In the genomic region with DNA sequence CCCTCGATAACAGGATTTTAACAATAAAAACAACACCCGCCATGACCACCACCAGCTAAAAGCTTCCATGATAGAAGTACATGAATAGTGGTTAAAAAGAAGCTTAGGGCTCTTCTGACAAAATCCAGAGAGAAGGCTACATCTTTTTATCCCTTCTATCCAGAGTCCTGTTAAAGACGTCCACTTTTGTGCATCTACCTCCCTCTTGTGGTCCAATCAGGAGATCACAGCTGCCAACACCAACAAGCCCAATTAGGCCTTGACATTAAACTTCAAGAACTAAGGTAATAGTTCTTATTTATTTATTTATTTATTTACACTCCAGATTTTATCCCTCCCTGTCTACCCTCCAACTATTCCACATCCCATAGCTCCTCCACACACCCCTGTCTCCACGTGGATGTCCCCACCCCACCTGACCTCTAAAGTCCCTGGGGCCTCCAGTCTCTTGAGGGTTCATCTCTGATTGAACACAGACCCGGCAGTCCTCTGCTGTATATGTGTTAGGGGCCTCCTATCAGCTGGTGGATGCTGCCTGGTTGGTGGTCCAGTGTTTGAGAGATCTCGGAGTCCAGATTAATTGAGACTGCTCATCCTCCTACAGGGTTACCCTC, we compare ENCODE assay signal across 8 mouse cellular contexts. TPM values are rescaled to one million over a fixed set of nuclear protein-coding genes. Genes with fewer than 3 reads are reported as not detected.
DNase-seq lines count a peak whose midpoint lies in the region; ATAC-seq lines count a peak whose summit lies in the region.

No protein-coding gene starts in this region.

- ATAC-seq in hindbrain, embryonic 11.5 days (ENCODE audit: low FRiP score), result no peak
- ATAC-seq in hindbrain, embryonic 12.5 days (ENCODE audit: low FRiP score), result no peak
- peak; percentile 67 for ATAC-seq in granulocyte monocyte progenitor cell, adult 5-6 weeks (replicated peaks; ENCODE audit: poor library complexity, severe bottlenecking)

- H3K4me3 ChIP-seq in hindbrain, embryonic 11.5 days (ENCODE audit: low read depth, low read length), result no peak overlapping the region
- H3K4me3 ChIP-seq in hindbrain, embryonic 12.5 days, result no peak overlapping the region
- H3K4me3 ChIP-seq in midbrain, embryonic 10.5 days, result no peak overlapping the region

- WGBS in hindbrain, embryonic 11.5 days, result 46% methylated on average over 6 of the region's 6 CpGs
- WGBS in hindbrain, embryonic 12.5 days, result 46% methylated on average over 6 of the region's 6 CpGs
- WGBS in midbrain, embryonic 10.5 days, result 52% methylated on average over 6 of the region's 6 CpGs

- no peaks in the 10 kb centered on the region for H3K4me1 ChIP-seq in hindbrain, embryonic 11.5 days (replicated peaks; ENCODE audit: control insufficient read depth, insufficient read depth, low read length)
- no peaks in the 10 kb centered on the region for H3K4me1 ChIP-seq in hindbrain, embryonic 12.5 days
- peaks cover 3% of the 10 kb centered on the region; the same call in 1 of the 2 replicates for H3K4me1 ChIP-seq in midbrain, embryonic 10.5 days

- no peaks in the 10 kb centered on the region for H3K36me3 ChIP-seq in hindbrain, embryonic 11.5 days (ENCODE audit: control insufficient read depth, insufficient read depth, low read length)
- H3K36me3 ChIP-seq in hindbrain, embryonic 12.5 days, result no peaks in the 10 kb centered on the region
- H3K36me3 ChIP-seq in midbrain, embryonic 10.5 days, result no peaks in the 10 kb centered on the region

- no peak overlapping the region for H3K4me2 ChIP-seq in hindbrain, embryonic 11.5 days (replicated peaks; ENCODE audit: low read depth, low read length)
- no peak overlapping the region for H3K4me2 ChIP-seq in hindbrain, embryonic 12.5 days (replicated peaks)

- H3K27ac ChIP-seq in hindbrain, embryonic 11.5 days (ENCODE audit: low read depth, low read length), result no peak overlapping the region
- H3K27ac ChIP-seq in hindbrain, embryonic 12.5 days, result no peak overlapping the region
- no peak overlapping the region for H3K27ac ChIP-seq in midbrain, embryonic 10.5 days (replicated peaks)

- H3K27me3 ChIP-seq in hindbrain, embryonic 11.5 days (ENCODE audit: control insufficient read depth, insufficient read depth, low read length), result no peaks in the 10 kb centered on the region
- H3K27me3 ChIP-seq in hindbrain, embryonic 12.5 days, result no peaks in the 10 kb centered on the region
- H3K27me3 ChIP-seq in midbrain, embryonic 10.5 days (ENCODE audit: low read depth, poor library complexity, severe bottlenecking), result no peaks in the 10 kb centered on the region

- DNase-seq in hindbrain, embryonic 11.5 days (ENCODE audit: low spot score), result peak; percentile 62
- DNase-seq in Muller cell, postnatal 12 days (ENCODE audit: inconsistent ontology term), result peak; percentile 32
- DNase-seq in cerebellum, adult 9-11 months, result peak; percentile 47
- peak; percentile 55 to 66 for DNase-seq in left cerebral cortex, adult 18-20 months (ENCODE audit: low spot score in 2 of 2)
- DNase-seq in midbrain, embryonic 10.5 days (ENCODE audit: low spot score), result peak; percentile 19
- DNase-seq in telencephalon, adult 2 months (ENCODE audit: low read depth, low spot score), result peak; percentile 52

- no peaks in the 10 kb centered on the region for H3K9me3 ChIP-seq in hindbrain, embryonic 11.5 days (ENCODE audit: control insufficient read depth, low read length)
- H3K9me3 ChIP-seq in hindbrain, embryonic 12.5 days (replicated peaks), result no peaks in the 10 kb centered on the region
- H3K9me3 ChIP-seq in midbrain, embryonic 10.5 days (replicated peaks), result no peaks in the 10 kb centered on the region

- H3K9ac ChIP-seq in hindbrain, embryonic 11.5 days (ENCODE audit: low read depth, low read length), result no peak overlapping the region
- H3K9ac ChIP-seq in hindbrain, embryonic 12.5 days, result no peak overlapping the region

RNA-seq across cellular contexts. Expression of a gene that starts 23.9 kb away (rescaled TPM):
- 74.4 and 82.5 TPM in 2 replicates for polyA plus RNA-seq in hindbrain, embryonic 11.5 days (2014; fragmentation: Nextera tagmentation; extraction: Ambion mirVana)
- polyA plus RNA-seq in hindbrain, embryonic 12.5 days (2016; fragmentation: Nextera tagmentation; extraction: Ambion mirVana), result 113 and 120 TPM in 2 replicates
- 101 and 106 TPM in 2 replicates for total RNA-seq in granulocyte monocyte progenitor cell, adult 5-6 weeks (2014; fragmentation: Nextera tagmentation)
- total RNA-seq in granulocyte monocyte progenitor cell, adult 5-6 weeks (2017), result 88.4 and 119 TPM in 2 replicates
- total RNA-seq in left cerebral cortex, adult 18-20 months (2021), result 100 to 1,000 TPM; 126 to 140 TPM
- 68.3 and 78.8 TPM in 2 replicates for polyA plus RNA-seq in midbrain, embryonic 10.5 days (2016; fragmentation: Nextera tagmentation; extraction: Ambion mirVana)
